Mouse (Mus musculus): Measurements from ENCODE around the gene Hoxb7. TPM values are rescaled to one million over a fixed set of nuclear protein-coding genes. Genes with fewer than 3 reads are reported as not detected.

Hoxb7 gene
- total RNA-seq, 1 experiment from 2014 or later = not detected

GRCm38 (mm10) chr11:96296997-96297396 lies 10.6 kb downstream of the Hoxb7 start:
- ATAC-seq (replicated peaks; ENCODE audit: insufficient number of reproducible peaks, low FRiP score, low TSS enrichment, poor library complexity, severe bottlenecking) = no peak

GRCm38 (mm10) chr11:96297428-96297827 lies 11.0 kb downstream of the Hoxb7 start:
- no peak for ATAC-seq (replicated peaks; ENCODE audit: insufficient number of reproducible peaks, low FRiP score, low TSS enrichment, poor library complexity, severe bottlenecking)

- no peak for ATAC-seq (replicated peaks; ENCODE audit: insufficient number of reproducible peaks, low FRiP score, low TSS enrichment, poor library complexity, severe bottlenecking)
Measured at GRCm38 (mm10) chr11:96297968-96298635, 11.7 kb downstream of the Hoxb7 start.

- no peak for ATAC-seq (replicated peaks; ENCODE audit: insufficient number of reproducible peaks, low FRiP score, low TSS enrichment, poor library complexity, severe bottlenecking)
Measured at GRCm38 (mm10) chr11:96298895-96299667, 12.7 kb downstream of the Hoxb7 start.

GRCm38 (mm10) chr11:96299781-96300180 lies 13.4 kb downstream of the Hoxb7 start:
- ATAC-seq (replicated peaks; ENCODE audit: insufficient number of reproducible peaks, low FRiP score, low TSS enrichment, poor library complexity, severe bottlenecking) = no peak

GRCm38 (mm10) chr11:96300354-96301063 lies 14.1 kb downstream of the Hoxb7 start:
- no peak for ATAC-seq (replicated peaks; ENCODE audit: insufficient number of reproducible peaks, low FRiP score, low TSS enrichment, poor library complexity, severe bottlenecking)

- no peak for ATAC-seq (replicated peaks; ENCODE audit: insufficient number of reproducible peaks, low FRiP score, low TSS enrichment, poor library complexity, severe bottlenecking)
Measured at GRCm38 (mm10) chr11:96301064-96301431, 14.6 kb downstream of the Hoxb7 start.

- no peak for ATAC-seq (replicated peaks; ENCODE audit: insufficient number of reproducible peaks, low FRiP score, low TSS enrichment, poor library complexity, severe bottlenecking)
Measured at GRCm38 (mm10) chr11:96301837-96302236, 15.4 kb downstream of the Hoxb7 start.

- ATAC-seq (replicated peaks; ENCODE audit: insufficient number of reproducible peaks, low FRiP score, low TSS enrichment, poor library complexity, severe bottlenecking) = no peak
Measured at GRCm38 (mm10) chr11:96302381-96303150, 16.1 kb downstream of the Hoxb7 start.

- peak; percentile 59; the same call in 1 of the 2 replicates for ATAC-seq (replicated peaks; ENCODE audit: insufficient number of reproducible peaks, low FRiP score, low TSS enrichment, poor library complexity, severe bottlenecking)
Measured at GRCm38 (mm10) chr11:96303151-96304099, 17.0 kb downstream of the Hoxb7 start, which contains the start of gene Hoxb5. Hoxb5 (plus strand) TSS chr11:96303336.

- ATAC-seq (replicated peaks; ENCODE audit: insufficient number of reproducible peaks, low FRiP score, low TSS enrichment, poor library complexity, severe bottlenecking) = no peak
Measured at GRCm38 (mm10) chr11:96304381-96305195, 18.2 kb downstream of the Hoxb7 start.

GRCm38 (mm10) chr11:96305505-96306182 lies 19.2 kb downstream of the Hoxb7 start:
- no peak for ATAC-seq (replicated peaks; ENCODE audit: insufficient number of reproducible peaks, low FRiP score, low TSS enrichment, poor library complexity, severe bottlenecking)

- no peak for ATAC-seq (replicated peaks; ENCODE audit: insufficient number of reproducible peaks, low FRiP score, low TSS enrichment, poor library complexity, severe bottlenecking)
Measured at GRCm38 (mm10) chr11:96306183-96306907, 19.9 kb downstream of the Hoxb7 start.

- no peak for ATAC-seq (replicated peaks; ENCODE audit: insufficient number of reproducible peaks, low FRiP score, low TSS enrichment, poor library complexity, severe bottlenecking)
Measured at GRCm38 (mm10) chr11:96306908-96307269, 20.5 kb downstream of the Hoxb7 start.

GRCm38 (mm10) chr11:96308763-96309162 lies 22.3 kb downstream of the Hoxb7 start:
- no peak for ATAC-seq (replicated peaks; ENCODE audit: insufficient number of reproducible peaks, low FRiP score, low TSS enrichment, poor library complexity, severe bottlenecking)

- ATAC-seq (replicated peaks; ENCODE audit: insufficient number of reproducible peaks, low FRiP score, low TSS enrichment, poor library complexity, severe bottlenecking) = no peak
Measured at GRCm38 (mm10) chr11:96309288-96309687, 22.9 kb downstream of the Hoxb7 start.

Data from monocyte, adult 5-6 weeks (primary cell).